Mouse (Mus musculus) splenic B cell, adult 2 months (primary cell): ENCODE results near the gene Ctnnd2.

Source experiments
- DNase-seq: peaks from one replicate; pipeline ENCODE4 v3.0.0-alpha.2; 2011; ENCODE audit warnings: low read depth, low spot score
- H3K27me3 ChIP-seq: 2 replicates; pipeline ENCODE4 v1.6.1; 2012; ENCODE audit warnings: mild to moderate bottlenecking, low read length, moderate library complexity, mixed read lengths; ENCODE audit not compliant: control insufficient read depth, poor library complexity, insufficient read depth, severe bottlenecking
- H3K36me3 ChIP-seq: 2 replicates; pipeline ENCODE4 v1.6.1; 2012; ENCODE audit warnings: mild to moderate bottlenecking, low read length, moderate library complexity, mixed read lengths; ENCODE audit not compliant: control insufficient read depth, poor library complexity, insufficient read depth, severe bottlenecking

Ctnnd2 gene

GRCm38 (mm10) chr15:31008594-31008993 lies 836.2 kb downstream of the Ctnnd2 start:
- Histone ChIP-seq H3K36me3 (no peaks in the 10 kb centered on the region), H3K27me3 (no peaks in the 10 kb centered on the region)
- DNase-seq = no peak

- Histone ChIP-seq H3K36me3 (no peaks in the 10 kb centered on the region), H3K27me3 (no peaks in the 10 kb centered on the region)
- no peak for DNase-seq
Measured at GRCm38 (mm10) chr15:31020769-31021168, 848.4 kb downstream of the Ctnnd2 start.

GRCm38 (mm10) chr15:31022012-31022411 lies 849.6 kb downstream of the Ctnnd2 start:
- no peaks in the 10 kb centered on the region for H3K36me3 ChIP-seq
- no peaks in the 10 kb centered on the region for H3K27me3 ChIP-seq
- DNase-seq = no peak

- H3K36me3 ChIP-seq = no peaks in the 10 kb centered on the region
- DNase-seq = no peak
- no peaks in the 10 kb centered on the region for H3K27me3 ChIP-seq
Measured at GRCm38 (mm10) chr15:31022497-31022896, 850.1 kb downstream of the Ctnnd2 start.

GRCm38 (mm10) chr15:31023766-31024165 lies 851.4 kb downstream of the Ctnnd2 start:
- H3K27me3 ChIP-seq = no peaks in the 10 kb centered on the region
- DNase-seq = no peak
- H3K36me3 ChIP-seq = no peaks in the 10 kb centered on the region

GRCm38 (mm10) chr15:31027448-31028230 lies 855.2 kb downstream of the Ctnnd2 start:
- DNase-seq = no peak
- no peaks in the 10 kb centered on the region for H3K36me3 ChIP-seq
- no peaks in the 10 kb centered on the region for H3K27me3 ChIP-seq

- Histone ChIP-seq H3K27me3 (no peaks in the 10 kb centered on the region), H3K36me3 (no peaks in the 10 kb centered on the region)
- DNase-seq = no peak
Measured at GRCm38 (mm10) chr15:31044983-31045382, 872.6 kb downstream of the Ctnnd2 start.

DNA sequence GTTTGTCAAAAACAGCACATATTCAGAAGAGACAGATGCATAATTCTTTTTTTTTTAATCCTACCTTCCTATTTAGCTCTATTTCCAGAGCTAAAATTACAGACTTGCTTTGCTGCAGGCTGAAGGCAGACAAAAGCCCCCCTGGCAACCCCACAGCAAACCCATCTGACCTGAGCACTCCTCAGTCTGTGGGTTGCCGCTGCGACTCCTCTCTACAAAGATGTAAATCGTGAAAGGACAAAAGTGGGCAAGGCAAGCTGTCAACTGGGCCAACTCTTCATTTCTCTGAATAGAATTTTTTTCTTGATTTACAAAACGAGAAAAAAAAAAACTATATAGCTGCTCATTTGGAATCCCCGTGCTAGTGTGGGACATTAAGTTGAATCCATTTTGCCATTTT lies 879.1 kb downstream of the Ctnnd2 start:
- Histone ChIP-seq H3K36me3 (no peaks in the 10 kb centered on the region), H3K27me3 (no peaks in the 10 kb centered on the region)
- no peak for DNase-seq

DNA sequence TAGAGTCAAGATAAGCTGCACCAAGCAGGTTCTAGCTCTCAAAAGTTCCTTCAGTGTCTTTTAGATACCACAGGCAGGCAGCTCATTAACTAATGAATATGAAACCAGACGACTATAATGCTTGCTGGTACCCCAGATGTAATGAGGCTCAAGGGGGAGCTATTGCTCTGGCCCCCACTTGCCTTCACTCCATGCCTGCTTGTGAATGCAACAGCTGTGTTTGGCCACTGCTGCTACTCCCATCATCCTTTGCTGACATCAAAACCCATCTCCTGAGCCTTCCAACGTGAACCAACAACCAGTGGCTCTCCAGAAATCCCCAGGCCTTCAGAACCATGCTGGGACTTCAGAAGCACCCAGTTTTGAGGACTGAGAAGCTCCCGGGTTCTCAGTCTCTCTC lies 883.8 kb downstream of the Ctnnd2 start:
- DNase-seq = no peak
- H3K36me3 ChIP-seq = no peaks in the 10 kb centered on the region
- H3K27me3 ChIP-seq = no peaks in the 10 kb centered on the region

DNA sequence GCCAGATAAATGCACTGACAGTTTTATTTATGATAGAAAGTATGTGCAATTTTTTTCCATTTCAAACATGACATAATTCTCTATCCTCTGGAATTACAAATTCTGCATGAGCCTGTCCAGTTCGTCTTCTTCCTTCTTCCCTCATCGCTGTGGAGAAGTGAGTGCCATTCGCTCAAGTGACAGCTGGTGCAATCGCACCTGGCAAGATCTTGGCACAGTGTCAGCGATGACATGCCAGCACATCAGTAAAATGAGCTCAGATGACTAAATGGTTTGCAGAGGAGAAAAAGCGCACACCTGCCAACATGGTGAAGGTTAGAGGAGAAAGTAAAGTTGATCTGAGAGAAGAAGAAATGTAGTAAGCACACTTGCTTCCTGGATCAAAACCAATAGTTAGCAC lies 885.9 kb downstream of the Ctnnd2 start:
- DNase-seq = no peak
- H3K27me3 ChIP-seq = no peaks in the 10 kb centered on the region; the same call in 1 of the 2 replicates
- no peaks in the 10 kb centered on the region for H3K36me3 ChIP-seq

DNA sequence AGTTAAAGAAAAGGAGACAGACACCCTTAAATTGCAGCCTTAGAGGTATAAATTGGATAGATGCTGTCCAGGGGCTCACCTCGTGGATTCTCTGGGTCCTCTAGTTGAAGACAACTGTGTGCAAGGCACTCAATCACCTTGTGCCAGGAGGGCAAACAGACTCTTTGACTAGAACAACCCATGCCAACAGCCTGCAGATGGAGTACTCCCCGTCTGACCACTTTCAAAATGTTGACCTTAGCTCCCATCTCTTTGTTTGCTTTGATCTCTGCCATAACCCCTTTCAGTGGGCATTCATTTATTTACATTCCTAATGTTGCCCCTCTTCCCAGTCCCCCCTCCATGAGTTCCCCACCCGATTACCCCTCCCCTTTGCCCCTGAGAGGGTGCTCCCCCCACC lies 891.3 kb downstream of the Ctnnd2 start:
- no peaks in the 10 kb centered on the region for H3K36me3 ChIP-seq
- DNase-seq = no peak
- no peaks in the 10 kb centered on the region; the same call in 1 of the 2 replicates for H3K27me3 ChIP-seq

DNA sequence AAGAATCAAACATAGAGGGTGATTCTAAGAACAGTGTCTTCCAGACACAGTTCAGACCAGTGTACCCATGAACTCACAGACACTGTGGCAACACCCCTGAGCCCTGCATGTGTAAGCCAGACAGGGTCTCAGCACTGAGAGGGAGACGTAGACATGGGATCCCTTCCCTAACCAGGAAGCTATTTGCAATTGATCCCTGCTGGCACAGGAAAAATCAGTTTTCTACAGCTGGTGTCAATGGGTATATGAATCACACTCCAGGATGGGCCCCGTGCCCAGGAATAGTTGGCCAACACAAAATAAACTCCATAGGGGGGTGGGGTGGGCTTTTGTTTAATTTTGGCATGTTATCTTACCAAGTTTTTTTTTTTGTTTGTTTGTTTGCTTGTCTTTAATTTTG lies 895.7 kb downstream of the Ctnnd2 start:
- Histone ChIP-seq H3K27me3 (no peaks in the 10 kb centered on the region), H3K36me3 (no peaks in the 10 kb centered on the region)
- DNase-seq = no peak

GRCm38 (mm10) chr15:31070311-31070710 lies 897.9 kb downstream of the Ctnnd2 start:
- no peak for DNase-seq
- Histone ChIP-seq H3K27me3 (no peaks in the 10 kb centered on the region), H3K36me3 (no peaks in the 10 kb centered on the region)
